Mouse (Mus musculus) brain, embryonic 14.5 days (tissue): ENCODE measurements at regions not wholly inside any gene's neighbourhood (a gene's known extent, or its start where the extent isn't known, plus 50 kb on each side); places are given as distances from the start of the nearest gene placed in this dataset.

ENCODE experiments used
- CTCF ChIP-seq: fragments of 200-500 bp; IDR thresholded peaks from 2 replicates; pipeline ENCODE4 v1.5.1; 2012; ENCODE audit warnings: inconsistent platforms, mild to moderate bottlenecking, moderate library complexity, borderline replicate concordance; ENCODE audit not compliant: insufficient read depth, insufficient read length; ENCODE audit errors: extremely low read depth
- POLR2A ChIP-seq: fragments of 200-500 bp; IDR thresholded peaks from 2 replicates; pipeline ENCODE4 v1.6.1; 2012; ENCODE audit warnings: mild to moderate bottlenecking, inconsistent platforms, borderline replicate concordance; ENCODE audit not compliant: poor library complexity, insufficient read depth, insufficient read length, severe bottlenecking; ENCODE audit errors: extremely low read depth

- no peak for TF ChIP-seq CTCF
- no peak for TF ChIP-seq POLR2A
Observed at GRCm38 (mm10) chr7:70548936-70549450, 182.5 kb upstream of the Nr2f2 start.
